Mouse (Mus musculus) megakaryocyte, embryonic 14.5 days (primary cell): ENCODE results near the gene Doc2g.

ENCODE experiments used
- FLI1 ChIP-seq: IDR thresholded peaks from 2 replicates; pipeline ENCODE4 v1.6.1; 2012; ENCODE audit warnings: low read length, inconsistent platforms, mixed read lengths
- GATA1 ChIP-seq: IDR thresholded peaks from 3 replicates; pipeline ENCODE4 v1.6.1; 2012; ENCODE audit warnings: mixed read lengths, low read length, inconsistent platforms, borderline replicate concordance

DNA sequence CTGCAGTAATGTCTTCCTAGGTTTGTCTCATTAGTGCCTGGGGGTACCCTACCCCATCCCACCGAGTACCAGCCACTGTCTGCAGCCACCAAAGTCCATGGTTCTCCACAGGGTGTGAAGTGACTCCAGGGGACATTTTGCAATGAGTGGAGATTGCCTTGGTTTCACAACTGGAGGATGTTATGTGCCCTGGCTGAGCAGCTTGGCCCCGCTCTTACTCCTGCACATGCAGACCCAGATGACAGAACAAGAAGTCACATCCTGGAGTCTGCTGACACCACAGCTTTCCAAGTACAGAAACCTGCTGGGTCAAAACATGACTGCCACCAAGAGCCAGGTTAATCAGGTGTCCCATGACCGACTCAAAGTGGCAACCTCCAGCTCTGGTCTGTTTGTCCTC, 48.1 kb upstream of the Doc2g start:
- TF ChIP-seq GATA1 (no peak), FLI1 (no peak)
